Mouse (Mus musculus) lung, adult 2 months (tissue): Measurements from ENCODE around the gene Decr2.

ENCODE experiments used
- CTCF ChIP-seq: fragments of 200-500 bp; IDR thresholded peaks from 2 replicates; pipeline ENCODE4 v1.5.1; 2011; ENCODE audit warnings: mild to moderate bottlenecking, low read length, control low read depth; ENCODE audit not compliant: insufficient read depth
- POLR2A ChIP-seq: fragments of 200-500 bp; IDR thresholded peaks from 2 replicates; pipeline ENCODE4 v1.6.1; 2011; ENCODE audit warnings: low read depth, mild to moderate bottlenecking, control low read depth, low read length, borderline replicate concordance; ENCODE audit errors: extremely low read depth

- TF ChIP-seq CTCF: peak; percentile 96
- TF ChIP-seq POLR2A: no peak
Observed at GRCm38 (mm10) chr17:26041111-26041802, 48.9 kb downstream of the Decr2 start.
